Mouse (Mus musculus) layer of hippocampus, postnatal 10 days (tissue): ENCODE measurements around the gene Zbed4. TPM values are rescaled to one million over a fixed set of nuclear protein-coding genes. Genes with fewer than 3 reads are reported as not detected.
"Not testable (repeated sequence)": the region's sequence is repeated elsewhere in the genome, so short reads cannot be mapped to it uniquely, and the experiment has no call there.

Source experiments
- DNase-seq, 2 experiments: peaks; one replicate each; pipeline ENCODE4 v3.0.0; 2021; ENCODE audit warnings: low spot score in 2 of 2
- total RNA-seq, 2 experiments: library from RNA; stranded (reverse); gene quantifications; 2 replicates each; pipeline ENCODE4 v1.2.3; 2021

The Zbed4 gene
- total RNA-seq, 2 experiments from 2014 or later = 14.6 to 17.2 TPM

- DNase-seq = no peak
These were observed 15.3 kb upstream of the Zbed4 start for GRCm38 (mm10) chr15:88736166-88736565.

DNA sequence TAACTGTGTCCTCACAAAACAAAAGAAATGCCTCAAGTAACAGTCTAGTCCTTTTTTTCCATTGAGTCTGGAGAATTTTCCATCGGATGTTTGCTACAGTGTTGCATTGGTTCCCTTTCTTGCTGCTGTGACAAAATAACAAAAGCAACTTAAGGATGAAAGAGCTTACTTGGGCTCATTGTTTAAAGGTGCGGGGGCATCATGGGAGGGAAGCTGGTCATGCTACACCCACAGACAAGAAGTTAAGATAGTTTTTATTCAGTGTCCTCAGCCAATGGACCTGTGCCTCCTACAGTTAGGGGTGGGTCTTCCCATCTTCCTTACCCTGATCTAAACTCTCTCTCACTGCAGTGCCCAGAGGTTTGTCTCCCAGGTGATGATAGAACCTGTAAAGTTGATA is 13.0 kb upstream of the Zbed4 start:
- DNase-seq = no peak

GRCm38 (mm10) chr15:88741366-88741765 is 10.1 kb upstream of the Zbed4 start:
- no peak for DNase-seq

DNA sequence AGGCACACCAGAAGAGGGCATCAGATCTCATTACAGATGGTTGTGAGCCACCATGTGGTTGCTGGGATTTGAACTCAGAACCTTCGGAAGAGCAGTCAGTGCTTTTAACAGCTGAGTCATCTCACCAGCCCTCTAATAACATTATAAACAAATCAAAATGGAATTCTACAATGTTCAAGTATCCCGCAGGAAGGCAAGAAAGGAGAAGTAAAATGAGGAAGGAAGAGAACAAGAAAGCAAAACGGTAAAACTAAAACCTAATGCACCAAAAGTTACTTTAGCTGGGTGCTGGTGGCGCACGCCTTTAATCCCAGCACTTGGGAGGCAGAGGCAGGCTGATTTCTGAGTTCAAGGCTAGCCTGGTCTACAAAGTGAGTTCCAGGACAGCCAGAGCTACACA is 8.1 kb upstream of the Zbed4 start:
- DNase-seq = not testable (repeated sequence)

GRCm38 (mm10) chr15:88745347-88745746 is 6.1 kb upstream of the Zbed4 start:
- DNase-seq = no peak

DNA sequence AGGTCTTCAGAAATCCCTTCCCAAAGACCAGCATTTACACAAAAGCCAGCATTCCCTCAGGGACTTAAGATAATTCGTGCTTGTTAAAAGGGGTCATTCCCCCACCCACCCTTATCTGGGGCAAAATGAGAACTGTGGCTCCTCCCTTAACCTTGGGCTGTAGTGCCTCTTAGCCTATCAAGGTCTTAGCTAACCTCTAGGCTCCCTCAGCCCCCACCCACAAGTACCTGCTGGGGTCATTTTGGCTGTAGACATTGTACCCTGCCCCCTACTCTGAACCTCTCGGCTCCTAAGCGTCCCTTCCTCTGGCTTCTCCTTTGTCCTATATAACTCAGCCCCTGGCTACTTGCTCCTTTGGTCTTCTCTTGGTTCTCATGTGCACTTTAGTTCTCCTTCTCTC is 5.5 kb upstream of the Zbed4 start:
- no peak for DNase-seq

- DNase-seq = not testable (repeated sequence)
These were observed 1.8 kb upstream of the Zbed4 start for GRCm38 (mm10) chr15:88749617-88750016.

GRCm38 (mm10) chr15:88750032-88750431 is 1.4 kb upstream of the Zbed4 start:
- no peak for DNase-seq

DNA sequence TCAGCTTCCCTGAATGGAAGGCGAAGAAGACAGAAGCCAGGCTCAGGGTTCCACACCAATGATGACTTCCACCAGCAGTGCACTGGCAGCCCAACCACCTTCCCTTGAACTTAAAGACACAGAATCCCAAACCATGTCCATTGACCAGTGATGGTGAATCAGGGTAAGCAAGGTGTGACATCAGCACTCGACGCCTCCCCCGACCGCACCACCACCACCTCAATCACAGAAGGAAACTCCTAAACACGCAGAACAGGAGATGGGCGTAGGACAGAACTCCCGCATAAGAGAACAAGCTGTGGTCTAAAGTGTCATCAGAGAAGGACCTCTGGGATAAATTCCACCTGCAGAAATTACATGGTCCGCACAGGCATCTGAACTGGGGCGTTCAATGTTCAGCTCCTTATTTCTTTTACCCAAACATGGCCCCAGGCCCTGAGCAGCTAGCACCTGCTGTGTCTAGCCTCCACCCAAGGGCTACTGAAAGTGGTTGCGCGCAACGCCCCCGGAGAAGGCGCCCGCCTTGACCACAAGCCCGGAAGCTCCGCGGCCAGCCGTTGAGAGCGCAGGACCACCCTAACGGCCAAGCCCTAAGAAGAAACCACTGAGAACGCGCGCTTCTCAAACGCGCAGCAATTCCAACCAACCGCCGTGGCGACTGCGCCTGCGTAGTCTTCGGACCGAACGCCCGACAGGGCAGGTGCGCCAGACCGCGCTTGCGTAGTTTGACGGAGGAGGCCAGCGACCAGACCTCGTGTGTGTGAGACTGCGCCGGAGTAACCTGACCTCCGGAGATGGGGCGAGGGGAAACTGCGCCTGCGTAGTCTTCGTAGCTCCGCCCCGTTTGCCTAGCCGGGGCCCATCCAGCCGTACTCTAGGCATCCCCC is 540 bp upstream of the Zbed4 start:
- DNase-seq = peak; percentile 97 to 98

DNA sequence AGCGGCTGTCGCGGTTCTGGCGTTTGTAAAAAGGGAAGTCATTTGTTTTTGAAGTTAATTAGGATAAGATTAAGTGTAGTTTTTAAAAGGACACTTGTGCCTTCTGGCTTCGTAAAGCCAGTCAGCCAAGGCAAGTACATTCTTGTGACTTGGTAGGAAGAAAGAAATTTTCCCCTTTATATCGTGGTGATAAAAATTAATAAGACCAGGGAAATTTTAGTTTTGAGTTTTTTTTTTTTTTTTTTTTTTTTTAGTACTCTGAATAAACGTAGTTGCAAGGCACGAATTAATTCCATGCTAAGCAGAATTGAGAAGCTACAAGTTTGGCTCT is 908 bp downstream of the Zbed4 start:
- DNase-seq = no peak

DNA sequence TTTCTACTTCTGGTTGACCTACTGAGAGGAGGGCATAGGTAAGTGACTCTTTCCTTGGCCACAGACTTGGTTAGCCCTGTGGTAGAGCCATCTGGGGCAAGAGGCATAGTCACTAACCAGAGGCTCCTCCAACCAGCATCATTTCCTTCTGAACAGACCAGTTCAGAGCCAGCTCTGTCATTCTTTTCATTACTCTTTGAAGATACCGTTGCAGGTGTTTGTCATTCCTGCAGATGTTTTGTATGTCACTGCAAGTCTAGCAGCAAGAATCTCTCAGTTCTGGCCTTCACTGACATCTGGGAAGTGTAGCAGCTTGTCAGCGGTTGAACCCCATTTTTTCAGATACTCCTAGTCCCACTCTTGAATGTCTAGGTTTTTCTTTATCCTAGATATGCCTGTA is 3.4 kb downstream of the Zbed4 start:
- DNase-seq = no peak

DNA sequence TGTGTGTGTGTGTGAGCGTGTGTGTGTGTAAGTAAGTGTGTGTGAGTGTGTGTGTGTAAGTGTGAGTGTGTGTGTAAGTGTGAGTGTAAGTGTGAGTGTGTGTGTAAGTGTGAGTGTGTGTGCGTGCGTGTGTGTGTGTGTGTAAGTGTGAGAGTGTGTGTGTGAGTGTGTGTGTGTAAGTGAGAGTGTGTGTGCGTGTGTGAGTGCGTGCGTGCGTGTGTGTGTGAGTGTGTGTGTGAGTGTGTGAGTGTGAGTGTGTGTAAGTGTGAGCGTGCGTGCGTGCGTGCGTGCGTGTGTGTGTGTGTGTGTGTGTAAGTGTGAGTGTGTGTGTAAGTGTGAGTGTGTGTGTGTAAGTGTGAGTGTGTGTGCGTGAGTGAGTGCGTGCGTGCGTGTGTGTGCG is 4.3 kb downstream of the Zbed4 start:
- DNase-seq = no peak

- no peak for DNase-seq
These were observed 6.6 kb downstream of the Zbed4 start for GRCm38 (mm10) chr15:88758061-88758460.

DNA sequence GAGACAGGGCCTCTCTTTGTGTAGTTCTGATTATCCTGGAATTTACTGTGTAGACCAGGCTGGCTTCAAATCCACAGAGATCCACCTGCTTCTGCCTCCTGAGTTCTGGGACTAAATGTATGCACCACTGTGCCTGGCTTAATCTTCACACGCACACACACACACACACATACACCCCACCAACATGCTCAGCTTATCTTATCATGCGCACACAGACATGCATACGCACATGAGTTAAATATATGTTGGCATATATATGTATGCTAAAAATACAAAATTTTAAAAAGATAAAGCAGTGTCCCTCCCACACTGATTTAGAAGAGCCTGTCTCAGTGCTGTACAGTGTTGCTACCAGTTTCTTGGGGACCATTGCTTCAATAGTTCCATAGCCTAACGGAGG is 10.1 kb downstream of the Zbed4 start:
- no peak for DNase-seq

DNA sequence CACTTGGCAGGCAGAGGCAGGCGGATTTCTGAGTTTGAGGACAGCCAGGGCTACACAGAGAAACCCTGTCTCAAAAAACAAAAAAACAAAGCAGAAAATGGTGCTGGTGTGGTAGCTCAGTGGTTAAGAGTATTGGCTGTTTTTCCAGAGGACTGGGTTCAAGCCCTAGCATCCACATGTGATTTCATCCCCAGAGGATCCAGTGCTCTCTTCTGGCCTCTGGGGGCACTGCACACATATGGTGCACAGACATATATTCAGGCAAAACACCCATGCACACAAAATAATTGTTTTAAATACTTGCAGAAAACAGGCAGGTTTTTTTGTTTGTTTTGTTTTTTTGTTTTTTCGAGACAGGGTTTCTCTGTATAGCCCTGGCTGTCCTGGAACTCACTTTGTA is 14.7 kb downstream of the Zbed4 start:
- not testable (repeated sequence) for DNase-seq

GRCm38 (mm10) chr15:88768537-88768936 is 17.1 kb downstream of the Zbed4 start:
- no peak for DNase-seq

DNA sequence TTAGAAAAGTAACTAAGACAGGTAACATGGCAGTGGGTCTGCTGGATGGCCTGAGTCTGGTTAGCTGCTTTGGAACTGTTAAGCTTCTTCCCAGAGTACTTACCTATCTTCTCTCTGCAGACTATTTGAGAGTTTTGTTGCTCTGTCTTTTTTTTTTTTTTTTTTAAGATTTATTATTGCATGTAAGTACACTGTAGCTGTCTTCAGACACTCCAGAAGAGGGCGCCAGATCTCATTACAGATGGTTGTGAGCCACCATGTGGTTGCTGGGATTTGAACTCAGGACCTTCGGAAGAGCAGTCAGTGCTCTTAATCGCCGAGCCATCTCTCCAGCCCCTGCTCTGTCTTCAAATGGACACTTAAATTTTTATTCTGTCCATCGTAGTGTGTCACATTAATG is 23.2 kb downstream of the Zbed4 start:
- not testable (repeated sequence) for DNase-seq

- no peak for DNase-seq
These were observed 40.8 kb downstream of the Zbed4 start for GRCm38 (mm10) chr15:88792140-88792850.

DNA sequence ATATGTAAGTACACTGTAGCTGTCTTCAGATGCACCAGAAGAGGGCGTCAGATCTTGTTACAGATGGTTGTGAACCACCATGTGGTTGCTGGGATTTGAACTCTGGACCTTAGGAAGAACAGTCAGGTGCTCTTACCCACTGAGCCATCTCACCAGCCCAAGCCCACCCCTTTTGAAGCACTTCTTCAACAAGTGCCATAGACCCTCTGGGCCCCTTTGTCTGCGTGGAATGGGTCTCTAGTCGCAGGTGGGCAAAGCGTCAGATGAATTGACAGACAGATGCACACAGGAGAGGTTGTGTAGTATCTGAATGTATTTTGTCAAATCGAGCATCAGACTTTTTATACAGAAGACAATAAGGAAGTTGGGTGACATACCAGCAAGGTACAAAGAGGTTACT is 43.3 kb downstream of the Zbed4 start:
- DNase-seq = not testable (repeated sequence)

- DNase-seq = no peak
These were observed 48.5 kb downstream of the Zbed4 start for GRCm38 (mm10) chr15:88799950-88800371.

DNA sequence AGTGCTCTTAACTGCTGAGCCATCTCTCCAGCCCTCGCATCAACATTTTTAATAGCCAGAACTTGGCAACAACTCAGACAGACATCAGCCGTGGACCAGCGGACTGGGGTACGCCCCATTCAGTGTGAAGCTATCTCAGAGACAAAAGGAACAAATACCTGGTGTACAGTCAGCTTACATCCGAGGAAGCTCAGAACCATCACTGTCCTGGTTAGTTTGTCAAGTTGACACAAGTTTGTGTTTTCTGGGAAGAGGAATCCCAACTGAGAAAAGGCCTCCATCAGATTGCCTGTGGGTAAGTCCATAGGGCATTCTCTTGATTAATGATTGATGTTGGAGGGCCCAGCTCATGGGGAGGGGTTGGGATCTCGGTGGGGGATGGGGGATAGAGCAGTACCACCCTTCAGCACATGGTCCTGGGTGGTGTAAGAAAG is 49.5 kb downstream of the Zbed4 start:
- DNase-seq = no peak

DNA sequence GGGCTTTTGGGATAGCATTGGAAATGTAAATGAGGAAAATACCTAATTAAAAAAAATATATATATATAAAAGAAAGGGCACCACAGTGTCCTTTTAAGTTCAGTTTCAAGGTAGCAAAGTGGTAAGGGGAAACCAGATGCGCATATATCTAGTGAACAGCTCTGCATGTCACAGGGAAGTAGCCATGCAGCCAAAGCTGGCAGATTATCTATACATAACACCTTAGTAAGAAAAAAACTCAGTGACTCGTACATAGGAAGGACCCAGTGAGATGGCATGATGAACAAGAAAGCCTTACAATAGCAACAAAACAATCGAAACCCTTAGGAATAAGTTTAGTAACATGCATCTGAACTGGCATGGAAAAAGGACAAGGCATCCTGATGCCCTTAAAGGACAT is 50.4 kb downstream of the Zbed4 start:
- no peak for DNase-seq

- peak in 1 of 2 experiments; percentile 5 for DNase-seq
These were observed 50.9 kb downstream of the Zbed4 start for GRCm38 (mm10) chr15:88802348-88802747.
